Comparison of ENCODE assay signal across 23 mouse cellular contexts in genomic region chr19:44983366-44983765, GRCm38 (mm10). TPM values are rescaled to one million over a fixed set of nuclear protein-coding genes. Genes with fewer than 3 reads are reported as not detected.
DNase-seq lines count a peak whose midpoint lies in the region; ATAC-seq and TF ChIP-seq lines count a peak whose summit lies in the region.
"Had no signal": no experiment of that assay in that cellular context is flagged by ENCODE, and none has a peak within 500 bp of the region (broad histone marks: within the 10 kb centered on the region; RNA-seq: fewer than 3 reads in every experiment).

No protein-coding gene starts in this region.

- peak overlapping the region in 1 of 3 experiments; percentile 8 for H3K4me3 ChIP-seq in CH12.LX (replicated peaks in 1 of 3; ENCODE audit: low read depth in 2 of 3, low read length in 2 of 3, poor library complexity in 1 of 3)
- no peak overlapping the region for H3K4me3 ChIP-seq in intestine, postnatal 0 days (ENCODE audit: low read depth, low read length)
- H3K4me3 ChIP-seq: embryonic facial prominence, embryonic 15.5 days; hindbrain, embryonic 10.5 days; layer of hippocampus, adult 2 months; myocyte had no signal

- TF ChIP-seq EP300 in CH12.LX (IDR thresholded peaks at IDR 0.05; ENCODE audit: low read length), result no peak

- H3K27ac ChIP-seq in CH12.LX (ENCODE audit: insufficient read depth, low read depth), result no peak overlapping the region
- peak overlapping the region; percentile 37; the same call in 1 of the 2 replicates for H3K27ac ChIP-seq in intestine, postnatal 0 days (ENCODE audit: low read depth, low read length)
- H3K27ac ChIP-seq: embryonic facial prominence, embryonic 15.5 days; hindbrain, embryonic 10.5 days; liver, embryonic 14.5 days had no signal

- DNase-seq in layer of hippocampus, adult 11-12 months (ENCODE audit: low spot score), result peak; percentile 12
- no peak for DNase-seq in layer of hippocampus, postnatal 36 days
- DNase-seq in 3T3-L1 (ENCODE audit: low read depth, low spot score), result peak; percentile 39
- DNase-seq in CH12.LX (ENCODE audit: extremely low read depth), result peak; percentile 43
- no peak for DNase-seq in gastrocnemius, postnatal 14 days
- DNase-seq: adrenal gland, postnatal 36 days; cerebellum, adult 11 months; cerebellum, adult 9-11 months; lung, postnatal 4 days; midbrain, embryonic 14.5 days; thymus, postnatal 14 days had no signal

- TF ChIP-seq POLR2A in CH12.LX (IDR thresholded peaks at IDR 0.05; ENCODE audit: low read depth, low read length), result no peak

- intact Hi-C loops in gastrocnemius, postnatal 14 days (cut with DNase I; ENCODE audit: low total_unique reads), result no loop called here

- in situ Hi-C loops in CH12.LX (cut with MboI; ENCODE audit: low pct_ligation_motif_present, low pct_unique_long_range_greater_than_20kb, low sequenced_read_pairs), result no loop called here

- no peak for ATAC-seq in intestine, postnatal 0 days
- no peak for ATAC-seq in monocyte, adult 5-6 weeks (replicated peaks; ENCODE audit: insufficient number of reproducible peaks, low FRiP score, low TSS enrichment, poor library complexity, severe bottlenecking)
- ATAC-seq: forebrain, embryonic 14.5 days; hindbrain, embryonic 16.5 days; Patski had no signal

- peaks cover 8 to 53% of the 10 kb centered on the region in 2 experiments for H3K4me1 ChIP-seq in CH12.LX (ENCODE audit: control insufficient read depth in 1 of 2, insufficient read depth in 2 of 2)
- H3K4me1 ChIP-seq in intestine, postnatal 0 days (replicated peaks; ENCODE audit: control insufficient read depth, insufficient read depth, low read length), result 0 out of 2 replicates have a peak, but pooled peaks cover 6% of the 10 kb centered on the region

- H3K9me3 ChIP-seq in CH12.LX (replicated peaks; ENCODE audit: low read length), result no peaks in the 10 kb centered on the region
- no peaks in the 10 kb centered on the region for H3K9me3 ChIP-seq in intestine, postnatal 0 days (ENCODE audit: control insufficient read depth)
- H3K9me3 ChIP-seq: embryonic facial prominence, embryonic 15.5 days; hindbrain, embryonic 10.5 days had no signal

- H3K79me2 ChIP-seq in CH12.LX (replicated peaks; ENCODE audit: control insufficient read depth, extremely low read depth, insufficient read depth, poor library complexity, severe bottlenecking), result no peaks in the 10 kb centered on the region

- dilution Hi-C loops in CH12.LX (cut with MboI; ENCODE audit: extremely low pct_ligation_motif_present, extremely low pct_unique_long_range_greater_than_20kb, low sequenced_read_pairs), result no loop called here

- no peaks in the 10 kb centered on the region for H3K27me3 ChIP-seq in CH12.LX (replicated peaks)
- H3K27me3 ChIP-seq in intestine, postnatal 0 days (replicated peaks; ENCODE audit: control insufficient read depth, insufficient read depth, low read length), result no peaks in the 10 kb centered on the region
- H3K27me3 ChIP-seq: embryonic facial prominence, embryonic 15.5 days; Patski had no signal

- WGBS in intestine, postnatal 0 days, result 68% methylated on average over 6 of the region's 6 CpGs

- H3K4me2 ChIP-seq in CH12.LX (ENCODE audit: insufficient read depth, low read depth, poor library complexity, severe bottlenecking), result no peak overlapping the region
- H3K4me2 ChIP-seq in intestine, postnatal 0 days (replicated peaks; ENCODE audit: low read depth), result no peak overlapping the region
- H3K4me2 ChIP-seq: embryonic facial prominence, embryonic 15.5 days; heart, embryonic 11.5 days had no signal

- H3K9ac ChIP-seq in CH12.LX (ENCODE audit: insufficient read depth, low read depth), result no peak overlapping the region
- no peak overlapping the region for H3K9ac ChIP-seq in intestine, postnatal 0 days (ENCODE audit: low read depth, low read length)
- H3K9ac ChIP-seq: embryonic facial prominence, embryonic 15.5 days; liver, embryonic 14.5 days had no signal

- no peak for TF ChIP-seq RAD21 in CH12.LX (IDR thresholded peaks at IDR 0.05; ENCODE audit: low read depth, low read length)

- peaks cover 10 to 40% of the 10 kb centered on the region in 2 experiments for H3K36me3 ChIP-seq in CH12.LX (replicated peaks in 1 of 2; ENCODE audit: control insufficient read depth in 1 of 2, insufficient read depth in 1 of 2, low read length in 1 of 2)
- peaks cover 11% of the 10 kb centered on the region for H3K36me3 ChIP-seq in intestine, postnatal 0 days (ENCODE audit: control insufficient read depth, insufficient read depth)

- no peak for TF ChIP-seq CTCF in CH12.LX (conservative IDR thresholded peaks at IDR 0.05 in 1 of 2, IDR thresholded peaks at IDR 0.05 in 1 of 2; ENCODE audit: low read depth in 2 of 2, low read length in 2 of 2)
- no peak for TF ChIP-seq CTCF in intestine, postnatal 0 days (IDR thresholded peaks at IDR 0.05; ENCODE audit: low read depth)

TF ChIP-seq in CH12.LX, 34 proteins besides CTCF, POLR2A, EP300 and RAD21:
- TF ChIP-seq MEF2A (IDR thresholded peaks at IDR 0.05; ENCODE audit: borderline replicate concordance, low read depth, low read length), result no peak
- TF ChIP-seq SIN3A (IDR thresholded peaks at IDR 0.05; ENCODE audit: low read length), result no peak
- TF ChIP-seq RCOR1 (conservative IDR thresholded peaks at IDR 0.05; ENCODE audit: low read depth, low read length), result no peak
- no peak for TF ChIP-seq ETS1 (conservative IDR thresholded peaks at IDR 0.05; ENCODE audit: low read depth, low read length)
- no peak for TF ChIP-seq JUN (IDR thresholded peaks at IDR 0.05; ENCODE audit: insufficient read depth, low read depth, low read length)
- no peak for TF ChIP-seq ELF1 (IDR thresholded peaks at IDR 0.05; ENCODE audit: low read depth, low read length)
- TF ChIP-seq ZNF384 (IDR thresholded peaks at IDR 0.05; ENCODE audit: low read depth, low read length), result no peak
- TF ChIP-seq E2F4 (IDR thresholded peaks at IDR 0.05; ENCODE audit: insufficient replicate concordance, low read depth, low read length), result no peak
- TF ChIP-seq MAFK (IDR thresholded peaks at IDR 0.05; ENCODE audit: insufficient replicate concordance, low read length), result no peak
- no peak for TF ChIP-seq ZC3H11A (IDR thresholded peaks at IDR 0.05; ENCODE audit: low read depth, low read length)
- no peak for TF ChIP-seq ZMIZ1 (IDR thresholded peaks at IDR 0.05; ENCODE audit: low read depth, low read length)
- no peak for TF ChIP-seq MAX (IDR thresholded peaks at IDR 0.05; ENCODE audit: low read length)

RNA-seq across cellular contexts. Expression of gene Sema4g, which starts 5.5 kb away (rescaled TPM):
- total RNA-seq in layer of hippocampus, postnatal 36 days (2021), result 10 to 100 TPM; 23.2 to 23.5 TPM
- 0.55 and 1.1 TPM in 2 replicates for total RNA-seq in CH12.LX (2012; rRNA removed)
- 0.38 and 0.71 TPM in 2 replicates for total RNA-seq in CH12.LX (2014; rRNA removed)
- 8.3 and 8.4 TPM in 2 replicates for polyA plus RNA-seq in CH12.LX (2012; ENCODE audit: insufficient read length, low read depth)
- polyA plus RNA-seq in intestine, postnatal 0 days (2015; fragmentation: Nextera tagmentation; extraction: Ambion mirVana), result 7.8 and 10.0 TPM in 2 replicates
- total RNA-seq in monocyte, adult 5-6 weeks (2017), result 0.29 to 0.39 TPM in 2 of 3 replicates, not detected in the other
- total RNA-seq in gastrocnemius, postnatal 14 days (2021), result 1 to 10 TPM in 1 of 2 experiments, under 1 TPM in 1; 0.73 to 1.3 TPM
- total RNA-seq: granulocyte monocyte progenitor cell, adult 5-6 weeks had no signal

RNA-seq across cellular contexts. Expression of gene Twnk, which starts 22.1 kb away (rescaled TPM):
- 10 to 100 TPM; 15.8 to 16.5 TPM for total RNA-seq in layer of hippocampus, postnatal 36 days (2021)
- total RNA-seq in CH12.LX (2012; rRNA removed) (18.9 and 21.9 TPM in 2 replicates), CH12.LX (2014; rRNA removed) (12.4 and 14.0 TPM in 2 replicates)
- 30.1 and 32.4 TPM in 2 replicates for polyA plus RNA-seq in CH12.LX (2012; ENCODE audit: insufficient read length, low read depth)
- 7.1 and 7.4 TPM in 2 replicates for polyA plus RNA-seq in intestine, postnatal 0 days (2015; fragmentation: Nextera tagmentation; extraction: Ambion mirVana)
- 6.8 to 11.9 TPM (median 8.7 TPM) in 3 replicates for total RNA-seq in monocyte, adult 5-6 weeks (2017)
- 10 to 100 TPM; 14.5 to 15.9 TPM for total RNA-seq in gastrocnemius, postnatal 14 days (2021)

RNA-seq across cellular contexts. Expression of gene Mrpl43, which starts 22.9 kb away (rescaled TPM):
- 10 to 100 TPM; 37.6 to 41.8 TPM for total RNA-seq in layer of hippocampus, postnatal 36 days (2021)
- total RNA-seq in CH12.LX (2012; rRNA removed) (72.7 and 76.6 TPM in 2 replicates), CH12.LX (2014; rRNA removed) (63.5 and 72.7 TPM in 2 replicates)
- polyA plus RNA-seq in CH12.LX (2012; ENCODE audit: insufficient read length, low read depth), result 75.1 and 77.9 TPM in 2 replicates
- 80.1 and 83.0 TPM in 2 replicates for polyA plus RNA-seq in intestine, postnatal 0 days (2015; fragmentation: Nextera tagmentation; extraction: Ambion mirVana)
- 32.9 to 51.9 TPM (median 38.9 TPM) in 3 replicates for total RNA-seq in monocyte, adult 5-6 weeks (2017)
- total RNA-seq in gastrocnemius, postnatal 14 days (2021), result 10 to 100 TPM; 32.9 to 35.4 TPM

RNA-seq across cellular contexts. Expression of gene Lzts2, which starts 30.8 kb away (rescaled TPM):
- total RNA-seq in layer of hippocampus, postnatal 36 days (2021), result 10 to 100 TPM; 25.6 to 30.8 TPM
- total RNA-seq in CH12.LX (2012; rRNA removed) (17.5 and 22.1 TPM in 2 replicates), CH12.LX (2014; rRNA removed) (0.68 and 0.73 TPM in 2 replicates)
- polyA plus RNA-seq in CH12.LX (2012; ENCODE audit: insufficient read length, low read depth), result 2.2 and 3.1 TPM in 2 replicates
- polyA plus RNA-seq in intestine, postnatal 0 days (2015; fragmentation: Nextera tagmentation; extraction: Ambion mirVana), result 26.0 and 26.2 TPM in 2 replicates
- 1.5 TPM in 1 of 3 replicates, not detected in the others for total RNA-seq in monocyte, adult 5-6 weeks (2017)
- total RNA-seq in gastrocnemius, postnatal 14 days (2021), result 10 to 100 TPM; 26.8 to 29.0 TPM

RNA-seq across cellular contexts. Expression of gene Slf2, which starts 52.4 kb away (rescaled TPM):
- total RNA-seq in layer of hippocampus, postnatal 36 days (2021), result 10 to 100 TPM; 39.5 to 46.2 TPM
- total RNA-seq in CH12.LX (2012; rRNA removed) (22.2 and 22.6 TPM in 2 replicates), CH12.LX (2014; rRNA removed) (22.9 and 25.3 TPM in 2 replicates)
- polyA plus RNA-seq in CH12.LX (2012; ENCODE audit: insufficient read length, low read depth), result 18.6 and 20.6 TPM in 2 replicates
- 11.4 and 13.4 TPM in 2 replicates for polyA plus RNA-seq in intestine, postnatal 0 days (2015; fragmentation: Nextera tagmentation; extraction: Ambion mirVana)
- 49.9 to 61.5 TPM (median 58.2 TPM) in 3 replicates for total RNA-seq in monocyte, adult 5-6 weeks (2017)
- 10 to 100 TPM; 13.5 to 15.9 TPM for total RNA-seq in gastrocnemius, postnatal 14 days (2021)

Comparison
In these comparisons a context has a peak if more than half of its experiments do, and no peak if none do; other contexts are left out.
1. DNase-seq: peak in layer of hippocampus, adult 11-12 months (single experiment), 3T3-L1 (single experiment) and CH12.LX (single experiment); none in layer of hippocampus, postnatal 36 days (0 of 2) and gastrocnemius, postnatal 14 days (single experiment).
2. RNA of gene Sema4g, which starts 5.5 kb away (total RNA-seq): 23.2 to 23.5 TPM in layer of hippocampus, postnatal 36 days; 0.73 to 1.3 TPM in gastrocnemius, postnatal 14 days, 0.38 to 1.1 TPM in CH12.LX and 0.29 to 0.39 TPM in monocyte, adult 5-6 weeks; every median in the first group is over 10 times any median in the second.